Mouse (Mus musculus) liver, adult 2 months (tissue): ENCODE measurements around the gene Tbc1d5.

Experiments used
- CTCF ChIP-seq: fragments of 200-500 bp; IDR thresholded peaks from 2 replicates; pipeline ENCODE4 v1.5.1; 2011; ENCODE audit warnings: low read depth, low read length, control low read depth
- POLR2A ChIP-seq: fragments of 200-500 bp; IDR thresholded peaks from 2 replicates; pipeline ENCODE4 v1.6.1; 2011; ENCODE audit warnings: low read length, control low read depth; ENCODE audit not compliant: insufficient read depth; ENCODE audit errors: extremely low read depth

DNA sequence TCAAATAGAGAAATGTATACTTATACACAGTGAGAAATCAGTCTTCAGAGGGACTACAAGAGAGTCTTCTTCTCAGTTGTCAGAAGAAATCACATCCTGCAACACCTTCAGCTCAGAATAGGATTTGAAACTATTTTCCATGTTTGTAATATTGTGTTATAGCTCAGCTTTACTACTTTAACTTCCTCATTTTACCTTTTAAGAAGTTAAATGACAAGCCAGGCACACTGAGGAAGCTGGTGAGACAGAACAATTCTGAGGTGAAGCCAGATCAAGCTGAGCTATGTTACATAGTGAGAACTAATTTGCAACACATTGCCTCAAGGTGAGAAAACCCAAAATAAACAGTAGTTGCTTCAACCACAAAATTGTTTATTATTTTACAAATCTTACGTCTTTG lies 135.3 kb downstream of the Tbc1d5 start:
- no peak for TF ChIP-seq POLR2A
- no peak for TF ChIP-seq CTCF
